Mouse (Mus musculus): ENCODE data around the gene Sprr1b.
"Not testable (repeated sequence)": the region's sequence is repeated elsewhere in the genome, so short reads cannot be mapped to it uniquely, and the experiment has no call there.

Gene Sprr1b

DNA sequence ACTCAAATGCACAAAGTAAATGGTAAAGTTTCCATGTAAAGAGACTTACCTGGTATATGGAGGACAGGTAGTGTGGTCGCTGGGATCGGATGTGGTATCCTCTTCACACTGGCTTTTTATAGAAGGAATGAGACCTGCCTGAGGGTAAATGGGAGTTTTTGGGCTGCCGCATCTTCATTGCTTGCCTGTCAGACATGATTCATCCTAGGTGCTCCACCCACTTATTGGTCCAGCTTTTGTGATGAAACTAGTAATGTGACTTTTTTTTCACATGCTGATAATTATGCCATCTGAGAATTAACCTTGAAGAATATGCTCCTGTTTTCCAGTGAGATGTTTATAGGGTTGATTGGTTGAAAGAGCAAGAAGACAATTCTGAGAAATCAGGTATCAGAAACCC, at the start of gene Sprr1b:
Gene Sprr1b, minus strand, starts transcription at position 101 of the 400 bp plus-strand sequence.
- DNase-seq (ENCODE audit: low read depth) = no peak

DNA sequence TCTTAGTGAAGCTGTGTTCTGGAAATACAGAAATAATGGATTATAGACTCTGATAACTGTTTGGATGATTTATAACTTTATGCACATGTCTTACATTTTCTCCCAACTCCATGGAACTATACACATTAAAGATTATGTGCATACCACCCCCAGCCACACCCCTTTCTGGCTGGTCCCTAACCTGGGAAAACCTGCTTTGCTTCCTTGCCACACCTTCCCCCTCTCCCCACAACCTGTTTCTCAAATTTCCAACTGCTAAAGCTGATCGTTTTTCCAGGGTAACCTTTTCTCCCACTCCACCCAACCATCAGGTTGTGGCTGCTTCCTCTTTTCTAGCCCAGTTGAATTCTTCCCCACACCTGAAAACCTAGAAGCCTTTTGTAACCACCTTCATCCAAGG, 47.7 kb upstream of the Sprr1b start:
- DNase-seq (ENCODE audit: low read depth) = no peak

- no peak for DNase-seq (ENCODE audit: low read depth)
Measured at GRCm38 (mm10) chr3:92485863-92486262, 47.3 kb upstream of the Sprr1b start, which contains the start of gene Sprr1a. Sprr1a (minus strand) TSS chr3:92485895.

DNA sequence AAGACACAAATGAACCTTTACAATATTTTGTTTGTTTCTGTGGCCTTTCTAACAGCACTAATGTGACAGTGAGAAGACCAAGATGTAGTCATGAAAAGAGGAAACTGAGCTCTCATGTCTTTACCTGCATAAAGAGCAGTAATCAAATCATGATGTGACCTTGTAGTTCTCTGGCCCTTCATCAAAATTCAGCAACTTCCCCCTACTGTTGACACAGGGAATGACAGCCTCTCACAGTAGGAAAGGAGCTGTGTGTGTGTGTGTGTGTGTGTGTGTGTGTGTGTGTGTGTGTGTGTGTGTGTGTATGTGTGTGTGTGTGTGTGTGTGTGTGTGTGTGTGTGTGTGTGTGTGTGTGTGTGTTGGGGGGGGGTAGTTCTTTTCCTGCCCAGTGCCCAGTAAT, 42.7 kb upstream of the Sprr1b start:
- DNase-seq (ENCODE audit: low read depth) = not testable (repeated sequence)

- no peak for DNase-seq (ENCODE audit: low read depth)
Measured at GRCm38 (mm10) chr3:92470111-92470510, 31.5 kb upstream of the Sprr1b start.

- DNase-seq (ENCODE audit: low read depth) = no peak
Measured at GRCm38 (mm10) chr3:92467424-92467823, 28.8 kb upstream of the Sprr1b start.

GRCm38 (mm10) chr3:92466576-92466975, 28.0 kb upstream of the Sprr1b start:
- DNase-seq (ENCODE audit: low read depth) = no peak

- DNase-seq (ENCODE audit: low read depth) = no peak
Measured at GRCm38 (mm10) chr3:92458620-92459019, 20.0 kb upstream of the Sprr1b start, which contains the start of gene Sprr3. Sprr3 (minus strand) TSS chr3:92458720.

DNA sequence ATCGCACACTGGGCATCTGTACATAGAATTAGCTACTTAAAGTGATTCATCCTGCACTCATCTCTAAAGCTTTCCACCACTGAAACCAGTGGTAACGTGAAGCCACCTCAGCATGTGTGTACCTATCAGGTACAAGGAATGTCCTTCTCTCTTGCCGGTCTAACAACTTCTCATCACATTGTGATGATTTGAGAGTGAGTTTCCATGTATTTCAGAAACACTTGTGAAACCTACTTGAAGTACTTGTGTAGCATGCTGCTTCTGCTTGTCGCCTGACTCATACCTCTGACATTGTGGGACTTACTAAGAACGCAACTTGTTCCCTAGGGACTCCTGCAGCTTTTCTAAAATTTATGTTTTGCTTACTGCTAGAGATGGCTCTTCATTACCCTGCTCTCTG, 16.6 kb upstream of the Sprr1b start:
- DNase-seq (ENCODE audit: low read depth) = no peak

GRCm38 (mm10) chr3:92440177-92440576, 1.6 kb upstream of the Sprr1b start:
- DNase-seq (ENCODE audit: low read depth) = no peak

DNA sequence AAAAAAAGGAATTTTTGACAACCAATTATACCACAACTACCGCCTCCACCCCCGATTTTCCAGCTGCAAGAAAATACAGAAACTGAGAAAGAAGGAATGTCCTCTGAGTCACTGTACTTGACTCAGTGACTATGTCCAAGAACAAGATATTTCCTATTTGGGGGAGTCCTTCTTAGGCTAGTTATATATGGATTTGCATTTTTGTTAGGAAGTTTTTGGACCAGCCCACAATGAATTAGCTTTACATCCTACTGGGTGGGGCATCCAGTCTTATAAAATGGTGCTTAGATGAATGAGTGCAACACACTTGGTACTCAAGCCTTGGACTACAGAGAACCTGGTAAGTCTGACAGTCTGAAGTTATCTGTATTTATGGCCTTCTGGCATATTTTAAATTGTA, 6.3 kb downstream of the Sprr1b start, which contains the start of gene Sprr2k:
Gene Sprr2k, plus strand, starts transcription at position 301 of the 400 bp plus-strand sequence.
- no peak for DNase-seq (ENCODE audit: low read depth)

DNA sequence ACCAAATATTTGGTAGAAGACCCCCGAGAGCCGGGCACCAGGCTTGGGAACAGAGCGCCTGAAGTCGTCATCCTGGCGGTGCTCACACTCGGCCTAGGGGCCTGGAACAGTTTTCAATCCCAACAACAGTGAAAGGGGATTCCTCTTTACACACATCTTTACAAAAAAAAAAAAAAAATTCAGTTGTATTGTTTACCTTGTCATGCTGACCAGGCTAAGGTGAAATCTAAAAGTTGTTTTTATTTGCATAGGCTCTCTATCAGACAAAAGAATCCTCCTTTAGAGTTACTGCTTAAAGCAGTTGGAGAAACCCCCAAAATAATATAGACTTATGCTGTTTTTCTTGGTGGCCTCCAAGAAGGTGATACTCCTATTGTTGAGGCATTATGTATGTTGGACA, 9.3 kb downstream of the Sprr1b start, which contains the start of gene Gm9774:
Gene Gm9774, minus strand, starts transcription at position 101 of the 400 bp plus-strand sequence.
- DNase-seq (ENCODE audit: low read depth) = no peak

DNA sequence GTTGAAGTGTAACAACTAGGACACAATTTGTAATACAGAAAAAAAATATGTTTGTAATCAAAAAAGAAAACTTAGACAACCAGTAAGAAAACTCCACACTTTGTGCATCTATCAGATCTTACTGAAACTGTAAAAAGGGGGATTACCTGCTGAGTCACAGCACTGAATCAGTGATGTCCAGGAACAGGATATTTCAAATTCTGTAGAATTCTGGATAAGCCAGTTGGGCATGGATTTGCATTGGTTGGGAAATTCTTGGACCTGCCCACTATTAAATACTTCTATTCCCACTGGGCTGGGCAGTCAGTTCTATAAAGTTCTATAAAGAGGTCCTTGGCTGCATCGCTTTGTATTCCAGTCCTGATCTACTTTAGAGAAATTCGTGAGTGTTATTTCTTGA, 20.8 kb downstream of the Sprr1b start, which contains the start of gene Sprr2j-ps:
Gene Sprr2j-ps, plus strand, starts transcription at position 301 of the 400 bp plus-strand sequence.
- no peak for DNase-seq (ENCODE audit: low read depth)

DNA sequence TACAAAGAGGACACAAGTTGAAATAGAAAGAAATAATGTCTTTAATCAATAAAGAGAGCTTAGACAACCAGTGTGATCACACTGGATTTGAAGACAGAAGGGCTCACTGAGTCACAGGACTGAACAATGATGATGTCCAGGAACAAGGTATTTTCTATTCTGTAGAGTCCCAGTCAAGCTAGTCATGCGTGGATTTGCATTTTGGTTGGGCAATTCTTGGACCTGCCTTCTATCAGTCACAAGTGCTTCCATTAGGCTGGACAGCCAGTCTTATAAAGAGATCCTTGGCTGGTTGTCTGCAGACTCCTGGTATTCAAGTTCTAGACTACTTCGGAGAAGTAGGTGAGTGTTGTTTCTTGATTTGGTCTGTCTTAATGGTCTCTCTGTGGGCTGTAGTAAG, 30.9 kb downstream of the Sprr1b start, which contains the start of gene Sprr2i:
Gene Sprr2i, plus strand, starts transcription at position 301 of the 400 bp plus-strand sequence.
- no peak for DNase-seq (ENCODE audit: low read depth)

DNA sequence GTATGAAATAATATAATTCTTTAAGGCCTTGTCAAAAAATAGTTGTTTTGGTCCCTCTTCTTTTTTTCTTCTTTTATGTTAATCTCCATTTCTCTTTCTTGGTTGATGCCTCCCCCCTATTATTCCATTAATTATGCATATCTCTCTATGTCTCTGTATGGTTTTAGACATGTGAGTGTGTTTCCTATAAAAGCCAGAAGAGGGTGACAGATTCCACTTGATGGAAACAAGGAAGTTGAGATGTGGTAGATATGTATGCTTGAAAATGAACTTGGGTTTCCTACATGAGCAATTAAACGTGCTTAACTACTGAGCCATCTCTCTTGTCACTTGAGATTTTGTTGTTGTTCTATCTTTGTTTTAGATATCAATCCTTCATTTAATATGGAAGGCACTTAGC, 44.3 kb downstream of the Sprr1b start:
- no peak for DNase-seq (ENCODE audit: low read depth)

Data from naive thymus-derived CD4-positive, alpha-beta T cell, adult 2 months (primary cell).